Mouse (Mus musculus) liver, adult 2 months (tissue): ENCODE data around the gene Map2k5.

Experiments
- CTCF ChIP-seq: fragments of 200-500 bp; IDR thresholded peaks from 2 replicates; pipeline ENCODE4 v1.5.1; 2011; ENCODE audit warnings: low read depth, low read length, control low read depth
- POLR2A ChIP-seq: fragments of 200-500 bp; IDR thresholded peaks from 2 replicates; pipeline ENCODE4 v1.6.1; 2011; ENCODE audit warnings: low read length, control low read depth; ENCODE audit not compliant: insufficient read depth; ENCODE audit errors: extremely low read depth

DNA sequence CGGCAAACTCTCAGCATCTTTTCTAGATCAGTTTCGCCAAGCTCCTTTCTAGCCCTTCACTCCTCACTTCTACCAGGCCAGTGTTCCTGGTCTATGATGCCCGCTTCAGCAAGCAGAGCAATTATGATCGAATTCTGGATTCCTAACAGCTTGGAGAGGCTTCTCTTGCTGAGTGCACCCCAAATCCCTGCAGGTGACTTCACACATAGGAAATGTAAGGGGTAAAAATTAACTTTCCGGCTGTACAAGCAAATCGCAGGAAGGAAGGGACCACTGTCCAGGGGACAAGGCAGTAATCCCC, 240.1 kb downstream of the Map2k5 start:
- no peak for TF ChIP-seq CTCF
- no peak for TF ChIP-seq POLR2A
